Mouse (Mus musculus) limb, embryonic 13.5 days (tissue): ENCODE results near the gene Nfyb. TPM values are rescaled to one million over a fixed set of nuclear protein-coding genes. Genes with fewer than 3 reads are reported as not detected.

Source experiments
- ATAC-seq: fragments of 200-750 bp; cut with Nextera tagmentation; 2 replicates; pipeline ENCODE4 v1.8.0; 2017; ENCODE audit warnings: low read depth, moderate number of reproducible peaks, moderate TSS enrichment; ENCODE audit not compliant: low FRiP score
- H3K27ac ChIP-seq: fragments of 300-500 bp; sonication (generic); 2 replicates; pipeline ENCODE4 v1.5.1; 2015; ENCODE audit warnings: inconsistent platforms, mild to moderate bottlenecking, moderate library complexity
- H3K27me3 ChIP-seq: fragments of 300-500 bp; sonication (generic); 2 replicates; pipeline ENCODE4 v1.6.1; 2015; ENCODE audit warnings: mild to moderate bottlenecking, inconsistent platforms
- H3K36me3 ChIP-seq: fragments of 300-500 bp; sonication (generic); 2 replicates; pipeline ENCODE4 v1.6.1; 2015; ENCODE audit warnings: inconsistent platforms, mild to moderate bottlenecking, moderate library complexity
- H3K4me1 ChIP-seq: fragments of 300-500 bp; sonication (generic); 2 replicates; pipeline ENCODE4 v1.6.1; 2015; ENCODE audit warnings: inconsistent platforms
- H3K4me2 ChIP-seq: fragments of 300-500 bp; sonication (generic); replicated peaks from 2 replicates; pipeline ENCODE4 v1.6.1; 2015; ENCODE audit warnings: inconsistent platforms, mild to moderate bottlenecking, moderate library complexity
- H3K4me3 ChIP-seq: fragments of 300-500 bp; sonication (generic); 2 replicates; pipeline ENCODE4 v1.5.1; 2015; ENCODE audit warnings: moderate library complexity, mild to moderate bottlenecking, inconsistent platforms
- H3K9ac ChIP-seq: fragments of 300-500 bp; sonication (generic); 2 replicates; pipeline ENCODE4 v1.6.1; 2015; ENCODE audit warnings: mild to moderate bottlenecking, inconsistent platforms
- H3K9me3 ChIP-seq: fragments of 300-500 bp; sonication (generic); 2 replicates; pipeline ENCODE4 v1.6.1; 2016; ENCODE audit warnings: inconsistent platforms
- WGBS: fragments of 180-500 bp; shearing (Covaris S2); methylation state at CpG from one replicate; pipeline ENCODE4 v1.1.7; 2015; 5-methylcytosine and 5-hydroxymethylcytosine counted together
- polyA plus RNA-seq: library from polyadenylated mRNA; unstranded; fragments of >200 nt; fragmentation: Nextera tagmentation; extraction: Ambion mirVana; gene quantifications from 2 replicates; pipeline ENCODE4 v1.2.1, GENCODE M21; 2015

Nfyb gene
- polyA plus RNA-seq, 1 experiment from 2014 or later, result 53.4 TPM

DNA sequence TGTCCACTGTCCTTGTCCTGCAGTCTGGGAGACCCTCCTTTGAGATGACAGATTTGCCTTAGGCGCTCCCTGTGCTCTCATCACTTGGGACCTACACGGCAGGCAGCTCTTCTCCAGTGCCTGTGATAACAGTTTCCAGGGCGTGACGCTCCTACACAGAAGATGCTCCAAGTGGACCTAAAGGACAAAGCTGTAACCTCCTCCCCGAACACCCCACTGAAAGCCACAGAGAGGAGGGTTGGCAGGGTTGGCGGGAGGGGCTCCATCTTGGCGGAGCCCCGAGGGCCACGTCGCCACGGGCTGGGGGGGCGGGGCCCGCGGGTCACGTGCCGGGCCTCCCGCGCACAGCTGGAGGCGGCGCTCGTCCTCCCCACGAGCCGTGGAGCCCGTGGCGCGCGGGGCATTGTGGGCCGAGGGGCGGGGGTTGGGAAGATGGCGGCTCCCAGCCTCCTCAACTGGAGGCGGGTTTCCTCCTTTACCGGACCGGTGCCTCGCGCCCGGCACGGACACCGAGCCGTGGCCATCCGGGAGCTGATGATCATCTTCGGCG, 65.2 kb downstream of the Nfyb start:
- H3K27ac ChIP-seq, result peak overlapping the region; percentile 67; the same call in 1 of the 2 replicates
- no peaks in the 10 kb centered on the region for H3K9me3 ChIP-seq
- under 1% methylated on average over 40 of the region's 42 CpGs for WGBS
- H3K4me3 ChIP-seq, result peak overlapping the region; percentile 95
- peak overlapping the region; percentile 85 for H3K4me2 ChIP-seq
- ATAC-seq, result peak; percentile 94
- H3K4me1 ChIP-seq, result peaks cover 16% of the 10 kb centered on the region
- H3K36me3 ChIP-seq, result peaks cover 13% of the 10 kb centered on the region
- no peaks in the 10 kb centered on the region for H3K27me3 ChIP-seq
- H3K9ac ChIP-seq, result peak overlapping the region; percentile 87

Other genes starting within 250 kb of the Nfyb start
- gene 1190007I07Rik, start 140.9 kb downstream of the Nfyb start, polyA plus RNA-seq, result 33.5 and 40.3 TPM in 2 replicates
- gene Tdg, start 134.3 kb downstream of the Nfyb start, polyA plus RNA-seq, result 156 TPM in 2 replicates
- gene Glt8d2, start 73.5 kb downstream of the Nfyb start, polyA plus RNA-seq, result 14.0 and 15.0 TPM in 2 replicates
- 51.4 and 51.9 TPM in 2 replicates for gene Hcfc2, start 68.0 kb downstream of the Nfyb start, polyA plus RNA-seq
- gene Txnrd1, start 69.8 kb upstream of the Nfyb start, polyA plus RNA-seq, result 105 and 116 TPM in 2 replicates
- 0.49 and 0.51 TPM in 2 replicates for gene Eid3, start 102.5 kb upstream of the Nfyb start, polyA plus RNA-seq
- gene Chst11, start 221.4 kb upstream of the Nfyb start, polyA plus RNA-seq, result 4.0 and 4.1 TPM in 2 replicates